Mouse (Mus musculus): ENCODE data around the gene Nipa2.
"Not testable (repeated sequence)": the region's sequence is repeated elsewhere in the genome, so short reads cannot be mapped to it uniquely, and the experiment has no call there.

The Nipa2 gene

DNA sequence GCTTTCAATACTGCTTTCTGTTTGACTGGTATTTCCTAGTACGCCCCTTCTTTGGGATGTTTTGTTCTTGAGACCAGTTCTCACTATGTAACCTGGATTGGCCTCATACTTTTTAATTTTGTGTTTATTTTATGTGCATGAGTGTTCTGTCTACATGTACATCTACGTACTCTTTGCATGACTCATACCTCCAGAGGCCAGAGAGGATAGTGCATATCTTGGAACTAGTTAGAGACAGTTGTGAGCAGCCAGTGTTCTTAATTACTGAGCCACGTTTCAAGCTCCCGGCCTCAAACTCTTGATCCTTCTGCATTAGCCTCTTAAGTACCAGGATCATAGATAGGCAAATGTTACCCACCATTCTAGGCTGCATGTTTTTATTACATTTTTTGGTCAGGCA is 23.9 kb downstream of the Nipa2 start:
- no peak for DNase-seq (ENCODE audit: low spot score in 2 of 2)

DNA sequence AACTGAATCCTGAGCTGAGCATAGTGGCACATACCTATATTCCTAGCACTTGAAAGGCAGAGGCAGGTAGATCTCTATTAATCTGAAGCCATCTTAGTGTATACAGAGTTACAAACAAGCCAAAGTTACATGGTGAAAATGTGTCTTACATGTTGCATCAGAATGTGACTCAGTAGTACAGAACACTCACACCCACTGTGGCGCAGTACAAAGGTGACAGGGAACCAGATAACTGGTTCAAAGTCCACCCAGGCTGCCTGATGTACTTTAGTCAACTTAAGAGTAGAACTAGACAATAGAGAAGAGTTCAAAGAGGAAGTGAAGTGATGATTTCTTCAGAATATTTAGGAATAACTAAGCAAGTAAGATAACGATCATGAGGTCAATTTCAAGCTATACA is 27.3 kb downstream of the Nipa2 start:
- no peak for DNase-seq (ENCODE audit: low spot score in 2 of 2)

DNA sequence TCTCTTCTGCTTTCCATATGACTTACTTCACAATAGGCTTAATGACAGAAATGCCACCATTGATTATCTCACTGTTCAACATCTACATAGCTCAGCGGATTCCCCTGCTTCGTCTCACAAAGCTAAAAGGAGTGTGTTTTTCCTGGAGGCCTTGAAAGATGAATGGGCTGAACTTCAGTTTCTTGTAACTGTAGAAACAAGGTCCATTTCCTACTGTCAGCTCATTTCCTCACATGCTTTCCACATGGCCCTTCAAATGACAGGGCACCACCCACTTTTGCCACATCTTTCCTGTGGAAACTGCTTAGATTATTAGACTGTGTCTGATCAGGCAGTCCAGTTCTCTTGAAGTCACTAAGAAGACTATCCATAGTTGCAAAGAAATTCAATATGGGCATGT is 33.6 kb downstream of the Nipa2 start:
- no peak for DNase-seq (ENCODE audit: low spot score in 2 of 2)

DNA sequence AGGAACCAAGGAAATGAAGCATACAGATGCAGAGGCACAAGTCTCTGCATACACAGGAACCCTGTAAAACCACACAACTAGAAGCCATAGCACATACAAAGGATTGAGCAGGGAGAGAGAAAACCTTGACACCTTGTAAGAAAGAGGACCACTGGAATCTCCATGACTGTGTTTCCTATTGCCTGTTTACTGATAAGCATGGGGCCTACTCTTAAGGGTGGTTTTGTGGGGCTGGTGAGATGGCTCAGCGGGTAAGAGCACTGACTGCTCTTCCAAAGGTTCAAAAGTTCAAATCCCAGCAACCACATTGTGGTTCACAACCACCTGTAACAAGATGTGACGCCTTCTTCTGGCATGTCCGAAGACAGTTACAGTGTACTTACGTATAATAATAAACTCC is 35.0 kb downstream of the Nipa2 start:
- no peak for DNase-seq (ENCODE audit: low spot score in 2 of 2)

DNA sequence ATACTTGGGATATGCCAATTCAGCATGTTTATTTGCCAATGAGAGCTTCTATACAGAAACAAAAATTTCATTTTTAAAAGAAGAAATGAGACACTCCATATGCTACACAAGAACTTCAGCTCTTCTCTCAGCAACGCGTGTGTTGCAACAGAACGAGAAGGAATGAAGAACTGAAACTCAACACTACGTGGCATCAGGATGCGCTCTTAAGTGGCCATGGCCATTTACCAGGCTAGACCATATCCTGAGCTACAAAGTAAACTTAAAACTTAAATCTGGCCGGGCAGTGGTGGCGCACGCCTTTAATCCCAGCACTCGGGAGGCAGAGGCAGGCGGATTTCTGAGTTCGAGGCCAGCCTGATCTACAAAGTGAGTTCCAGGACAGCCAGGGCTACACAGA is 43.9 kb downstream of the Nipa2 start:
- not testable (repeated sequence) for DNase-seq (ENCODE audit: low spot score in 2 of 2)

DNA sequence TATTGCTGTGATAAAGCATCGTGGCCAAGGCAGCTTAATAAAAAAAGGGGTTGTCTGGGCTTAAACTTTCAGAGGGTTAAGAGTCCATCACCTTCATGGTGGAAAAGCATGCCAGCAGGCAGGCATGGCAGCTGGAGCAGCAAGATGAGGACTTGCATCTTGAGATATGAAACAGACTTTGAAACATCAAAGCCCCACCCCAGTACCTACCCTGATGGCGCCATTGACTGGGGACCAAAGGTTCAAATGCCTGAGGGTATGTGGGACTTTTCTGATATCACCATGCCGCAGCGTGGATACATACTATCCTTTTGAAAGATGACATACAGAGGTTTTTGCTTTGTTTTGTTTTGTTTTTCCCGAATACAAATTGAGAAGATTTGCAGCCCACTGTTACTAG is 50.2 kb downstream of the Nipa2 start:
- no peak for DNase-seq (ENCODE audit: low spot score in 2 of 2)

DNA sequence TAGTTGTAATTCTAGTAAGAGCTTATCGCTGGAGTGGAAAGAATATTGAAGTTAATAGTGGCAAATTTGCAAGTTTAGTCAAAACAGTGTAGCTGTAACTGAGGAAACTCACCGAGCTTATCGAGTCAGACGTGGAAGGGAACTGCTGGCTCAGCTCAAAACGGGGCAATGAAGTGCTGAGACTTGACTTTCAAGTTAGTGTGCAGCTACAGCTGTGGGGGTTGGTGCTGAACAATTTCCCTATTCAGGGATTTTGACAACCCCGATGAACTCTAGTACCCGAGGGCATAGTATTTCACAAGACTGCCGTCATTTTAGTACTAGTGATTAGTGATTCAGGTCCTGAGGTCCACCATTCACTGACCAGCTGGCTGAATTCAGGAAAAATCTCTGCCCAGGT is 50.9 kb downstream of the Nipa2 start:
- DNase-seq (ENCODE audit: low spot score in 2 of 2) = no peak

DNA sequence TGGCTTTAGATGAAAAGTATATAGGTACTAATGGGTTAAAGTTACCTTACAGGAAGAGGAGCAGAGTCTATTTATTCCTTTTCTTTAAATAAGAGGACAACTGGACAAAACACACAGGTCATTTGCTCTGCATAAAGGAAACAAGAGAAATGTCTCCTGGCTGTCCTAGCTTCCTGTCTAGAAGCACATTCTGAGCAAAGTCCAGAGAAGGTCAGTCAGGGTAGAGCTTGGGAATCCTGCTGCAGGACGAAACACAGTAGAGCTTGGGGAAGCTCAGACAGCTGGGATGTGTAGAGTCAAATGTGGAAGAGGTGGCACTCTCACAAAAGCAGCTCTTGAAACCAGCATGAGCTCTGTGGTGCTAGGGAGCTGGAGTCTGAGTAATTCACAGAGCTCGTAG is 51.9 kb downstream of the Nipa2 start:
- DNase-seq (ENCODE audit: low spot score in 2 of 2) = no peak

DNA sequence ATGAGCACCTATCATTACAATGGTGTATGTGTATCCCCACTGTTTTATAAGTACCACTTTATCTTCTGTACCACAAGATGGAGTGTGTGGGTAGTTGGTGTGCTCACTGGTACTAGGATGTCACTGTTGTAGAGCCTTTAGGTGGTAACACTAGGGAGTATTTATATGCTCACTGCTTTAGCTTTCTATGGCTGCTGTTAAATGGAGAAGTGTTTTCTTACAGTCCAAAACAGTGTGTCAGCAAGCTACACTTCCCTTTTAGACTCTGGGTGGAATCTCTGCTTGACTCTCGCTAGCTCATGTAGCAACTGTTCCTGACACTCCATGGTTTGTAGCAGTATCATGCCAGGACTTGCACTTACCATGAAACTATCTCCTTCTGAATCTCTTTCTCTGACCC is 52.8 kb downstream of the Nipa2 start:
- no peak for DNase-seq (ENCODE audit: low spot score in 2 of 2)

DNA sequence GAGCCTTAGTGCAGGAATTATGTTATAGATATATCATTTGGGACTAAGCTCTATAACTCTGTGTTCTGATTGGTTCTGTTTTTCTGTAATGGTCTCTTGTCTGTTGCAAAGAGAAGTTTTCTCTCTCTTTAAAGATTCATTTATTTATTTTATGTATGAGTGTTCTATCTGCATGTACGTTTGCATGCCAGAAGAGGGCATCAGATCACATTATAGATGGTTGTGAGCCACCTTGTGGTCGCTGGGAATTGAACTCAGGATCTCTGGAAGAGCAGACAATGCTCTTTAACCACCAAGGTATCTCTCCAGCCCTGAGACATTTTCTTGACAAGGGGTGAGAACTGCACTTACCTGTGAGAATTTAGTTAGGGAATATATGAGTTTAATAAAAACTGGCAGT is 56.8 kb downstream of the Nipa2 start:
- DNase-seq (ENCODE audit: low spot score in 2 of 2) = no peak

DNA sequence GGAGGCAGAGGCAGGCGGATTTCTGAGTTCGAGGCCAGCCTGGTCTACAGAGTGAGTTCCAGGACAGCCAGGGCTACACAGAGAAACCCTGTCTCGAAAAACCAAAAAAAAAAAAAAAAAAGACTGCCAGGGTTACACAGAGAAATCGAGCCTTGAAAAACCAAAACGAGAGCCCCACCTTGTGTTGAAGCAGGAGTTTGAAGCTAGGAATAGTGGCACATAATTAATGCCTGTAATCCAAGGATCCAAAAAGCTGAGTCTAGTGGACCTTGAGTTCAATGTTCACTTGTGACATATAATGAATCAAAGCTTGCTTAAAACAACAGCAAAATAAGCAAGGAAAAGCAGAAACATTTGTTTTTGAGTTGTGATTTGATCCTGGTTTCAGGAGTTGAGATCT is 58.5 kb downstream of the Nipa2 start:
- no peak for DNase-seq (ENCODE audit: low spot score in 2 of 2)

DNA sequence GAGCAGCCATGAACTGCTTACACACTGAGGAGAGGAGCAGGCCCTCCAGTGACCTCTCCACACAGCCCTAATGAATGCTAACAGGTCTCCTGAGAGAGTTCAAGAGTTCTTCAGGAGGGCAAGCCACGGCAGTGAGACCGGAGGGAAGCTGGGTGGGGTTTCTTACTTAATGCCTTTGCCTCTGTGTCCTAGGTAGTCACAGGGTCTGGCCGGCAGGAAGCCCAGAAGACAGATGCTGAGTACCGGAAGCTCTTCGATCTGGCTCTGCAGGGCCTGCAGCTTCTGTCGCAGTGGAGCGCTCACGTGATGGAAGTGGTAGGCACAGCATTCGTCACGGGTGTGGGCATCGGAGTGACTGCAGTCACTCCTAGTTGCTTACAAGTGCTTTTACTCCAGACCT is 70.5 kb downstream of the Nipa2 start:
- DNase-seq (ENCODE audit: low spot score in 2 of 2) = no peak

DNA sequence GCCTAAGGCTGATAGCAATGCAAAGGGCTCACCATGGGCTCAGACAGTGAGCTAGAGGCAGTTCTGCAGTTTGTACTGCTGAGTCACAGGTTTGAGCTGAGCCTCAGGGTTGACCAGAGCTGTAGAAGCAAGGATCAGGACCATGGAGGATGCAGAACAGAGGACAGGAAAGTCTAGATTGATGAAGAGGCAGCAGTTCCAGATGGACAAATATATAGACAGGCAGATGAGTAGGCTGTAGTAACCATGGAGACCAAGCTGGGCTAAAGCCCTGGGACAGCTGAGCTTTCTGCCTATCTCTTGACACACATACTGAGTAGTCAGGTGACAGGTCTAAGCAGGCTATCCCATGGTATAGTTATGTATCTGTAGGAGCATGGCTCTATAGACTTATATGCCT is 71.5 kb downstream of the Nipa2 start:
- DNase-seq (ENCODE audit: low spot score in 2 of 2) = no peak

DNA sequence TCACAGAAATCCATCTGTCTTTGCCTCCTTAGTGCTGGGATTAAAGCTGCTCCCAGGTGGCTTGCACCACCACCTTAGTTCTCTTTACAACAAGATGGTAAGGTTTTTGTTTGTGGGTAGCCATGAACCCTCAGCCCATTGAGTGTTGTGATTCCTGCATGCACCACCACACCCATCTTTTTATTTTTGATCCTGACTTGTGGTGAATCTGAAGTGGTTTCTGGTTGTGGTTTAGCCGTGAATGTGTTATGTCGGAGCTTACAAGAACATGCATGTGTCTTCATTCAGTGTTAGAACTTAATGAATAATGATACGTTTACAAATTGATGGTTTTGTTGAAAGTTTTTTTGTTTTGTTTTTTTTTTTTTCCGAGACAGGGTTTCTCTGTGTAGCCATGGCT is 72.3 kb downstream of the Nipa2 start:
- no peak for DNase-seq (ENCODE audit: low spot score in 2 of 2)

DNA sequence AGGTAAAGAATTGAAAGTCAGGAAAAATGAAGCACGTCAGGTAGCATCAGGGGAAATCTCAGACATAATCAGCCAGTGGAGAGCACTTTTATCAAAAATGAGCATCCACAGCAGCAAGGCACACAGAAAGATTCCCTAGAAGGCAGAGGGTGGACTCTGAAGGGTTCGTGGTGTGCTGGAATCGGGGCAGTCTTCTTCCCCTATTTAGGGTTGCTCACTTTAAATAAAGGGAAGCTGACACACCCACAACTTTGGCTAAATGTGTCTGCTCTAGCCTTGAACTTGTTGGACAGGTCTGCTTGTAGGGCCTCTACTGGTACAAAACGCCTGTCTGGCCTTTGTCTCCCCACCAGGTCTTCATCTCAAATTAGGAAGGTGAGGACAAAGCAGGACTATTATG is 73.7 kb downstream of the Nipa2 start:
- DNase-seq (ENCODE audit: low spot score in 2 of 2) = no peak

Data from frontal cortex, postnatal 25 days (tissue).